Mouse (Mus musculus): ENCODE measurements at regions not wholly inside any gene's neighbourhood (a gene's known extent, or its start where the extent isn't known, plus 50 kb on each side); places are given as distances from the start of the nearest gene placed in this dataset.

DNA sequence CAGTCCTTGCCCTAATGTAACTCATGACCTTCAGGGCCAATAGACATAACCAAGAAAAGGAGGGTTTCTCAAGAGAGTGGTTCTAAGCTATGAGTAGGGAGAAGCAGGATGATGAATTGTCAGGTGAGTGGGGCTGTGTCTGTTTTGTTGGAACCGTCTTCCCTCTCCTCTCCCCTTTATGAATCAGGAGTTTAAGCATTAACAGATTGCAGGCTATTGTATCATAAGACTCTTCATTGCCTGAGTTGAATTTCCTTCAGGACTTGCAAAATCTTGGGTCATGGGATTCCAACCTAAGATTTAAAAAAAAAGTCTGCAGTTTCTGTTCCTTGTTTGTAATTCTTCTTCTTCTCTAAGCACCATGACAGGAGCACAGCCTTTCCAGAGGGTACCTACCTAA lies 159.5 kb upstream of the Zeb2 start:
- no peak for TF ChIP-seq MAFK (IDR thresholded peaks at IDR 0.05; ENCODE audit: insufficient read depth, low read depth, low read length)
- TF ChIP-seq CHD2 (IDR thresholded peaks at IDR 0.05; ENCODE audit: low read depth, low read length) = no peak
- no peak for TF ChIP-seq ZC3H11A (IDR thresholded peaks at IDR 0.05; ENCODE audit: borderline replicate concordance, low read depth, low read length)
- no peak for TF ChIP-seq ZNF384 (IDR thresholded peaks at IDR 0.05; ENCODE audit: low read depth, low read length)

Measured in ES-E14 (cell line).